ENCODE assay signal across 9 mouse cellular contexts in the genomic region with DNA sequence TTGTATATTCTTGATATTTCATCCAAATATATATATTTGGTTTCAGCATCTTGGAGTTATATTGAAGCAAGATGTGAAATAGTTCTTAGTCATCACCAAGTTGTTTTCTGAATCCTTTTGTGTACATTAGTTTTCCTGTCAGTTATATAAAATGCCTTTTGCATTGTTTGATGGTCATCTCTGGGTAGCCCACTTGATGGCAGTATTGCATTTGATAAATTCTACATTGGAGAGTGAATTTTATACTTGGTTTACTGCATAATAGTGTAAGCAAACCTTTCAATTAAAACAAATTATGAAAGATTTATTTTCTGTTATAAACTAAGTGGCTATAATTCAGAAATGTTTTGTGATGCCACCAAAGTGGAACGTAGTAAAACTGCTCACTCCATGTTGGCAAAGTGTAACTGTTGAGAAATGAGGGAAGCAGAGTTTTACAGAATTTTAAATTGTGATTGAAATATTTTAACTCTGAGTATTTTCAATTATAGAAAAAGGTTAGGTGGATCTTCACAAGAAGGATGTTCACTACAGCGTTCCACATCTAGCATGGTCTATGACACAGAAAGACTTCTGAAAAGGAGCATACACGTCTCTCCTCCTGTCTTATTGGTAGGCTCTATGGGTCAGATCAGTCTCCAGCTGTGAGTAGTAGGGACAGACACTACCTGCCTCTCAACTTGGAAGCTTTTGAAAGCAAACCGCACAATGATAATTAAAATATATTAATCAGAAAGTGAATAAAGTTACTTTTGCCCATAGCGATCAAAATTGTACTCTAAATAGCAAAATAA.
A peak's percentile ranks its signal among the peaks of the same experiment; 100 is the strongest.
DNase-seq lines count a peak whose midpoint lies in the region; ATAC-seq lines count a peak whose summit lies in the region.
"Had no signal": no experiment of that assay in that cellular context is flagged by ENCODE, and none has a peak within 500 bp of the region (broad histone marks: within the 10 kb centered on the region; RNA-seq: fewer than 3 reads in every experiment).

No protein-coding gene starts in this region.

- H3K27me3 ChIP-seq in embryonic facial prominence, embryonic 11.5 days (ENCODE audit: control insufficient read depth, insufficient read depth, low read length), result no peaks in the 10 kb centered on the region
- no peaks in the 10 kb centered on the region for H3K27me3 ChIP-seq in embryonic facial prominence, embryonic 10.5 days (replicated peaks; ENCODE audit: low read depth, poor library complexity, severe bottlenecking)

- intact Hi-C loops in left cerebral cortex, postnatal 36 days (cut with DNase I), result no loop called here

- H3K4me1 ChIP-seq in embryonic facial prominence, embryonic 11.5 days (ENCODE audit: control insufficient read depth, insufficient read depth, low read length), result no peaks in the 10 kb centered on the region
- no peaks in the 10 kb centered on the region for H3K4me1 ChIP-seq in embryonic facial prominence, embryonic 10.5 days

- H3K9me3 ChIP-seq in embryonic facial prominence, embryonic 11.5 days (replicated peaks; ENCODE audit: control insufficient read depth, low read length), result no peaks in the 10 kb centered on the region
- no peaks in the 10 kb centered on the region for H3K9me3 ChIP-seq in embryonic facial prominence, embryonic 10.5 days

- no peak overlapping the region for H3K27ac ChIP-seq in embryonic facial prominence, embryonic 11.5 days (replicated peaks; ENCODE audit: low read depth, low read length)
- H3K27ac ChIP-seq in embryonic facial prominence, embryonic 10.5 days (replicated peaks), result no peak overlapping the region

- ATAC-seq in embryonic facial prominence, embryonic 11.5 days (replicated peaks; ENCODE audit: insufficient number of reproducible peaks, low FRiP score, low TSS enrichment, low read depth), result no peak

- H3K4me2 ChIP-seq in embryonic facial prominence, embryonic 11.5 days (ENCODE audit: low read depth, low read length), result no peak overlapping the region

- H3K4me3 ChIP-seq in embryonic facial prominence, embryonic 11.5 days (ENCODE audit: low read depth, low read length), result no peak overlapping the region
- H3K4me3 ChIP-seq in embryonic facial prominence, embryonic 10.5 days, result no peak overlapping the region

- 81% methylated on average over 5 of the region's 5 CpGs for WGBS in embryonic facial prominence, embryonic 11.5 days
- 81% methylated on average over 5 of the region's 5 CpGs for WGBS in embryonic facial prominence, embryonic 10.5 days

- peak; percentile 42 for DNase-seq in embryonic facial prominence, embryonic 11.5 days (ENCODE audit: low spot score)
- DNase-seq in embryonic facial prominence, embryonic 10.5 days (ENCODE audit: low spot score), result no peak
- peak; percentile 28 for DNase-seq in left cerebral cortex, adult 11 months (ENCODE audit: low spot score)
- no peak for DNase-seq in left cerebral cortex, postnatal 36 days (ENCODE audit: low spot score in 2 of 2)
- DNase-seq in NIH3T3 (ENCODE audit: low read depth), result peak; percentile 63
- DNase-seq in layer of hippocampus, adult 9-10 months (ENCODE audit: low spot score), result peak; percentile 35
- DNase-seq in ovary, postnatal 14 days (ENCODE audit: low spot score), result no peak
- DNase-seq in thymus, postnatal 10 days (ENCODE audit: low spot score in 2 of 2), result no peak
- DNase-seq: lung, adult 2 months had no signal

- H3K9ac ChIP-seq in embryonic facial prominence, embryonic 11.5 days (replicated peaks; ENCODE audit: low read length), result no peak overlapping the region

- H3K36me3 ChIP-seq in embryonic facial prominence, embryonic 11.5 days (replicated peaks; ENCODE audit: control insufficient read depth, insufficient read depth, low read depth, low read length), result no peaks in the 10 kb centered on the region
- H3K36me3 ChIP-seq in embryonic facial prominence, embryonic 10.5 days (replicated peaks), result no peaks in the 10 kb centered on the region

Comparison
In these comparisons a context has a peak if more than half of its experiments do, and no peak if none do; other contexts are left out.
1. DNase-seq: peak in embryonic facial prominence, embryonic 11.5 days (single experiment), left cerebral cortex, adult 11 months (single experiment), NIH3T3 (single experiment) and layer of hippocampus, adult 9-10 months (single experiment); none in embryonic facial prominence, embryonic 10.5 days (single experiment), left cerebral cortex, postnatal 36 days (0 of 2), ovary, postnatal 14 days (single experiment) and thymus, postnatal 10 days (0 of 2).